Mouse (Mus musculus) forebrain, postnatal 0 days (tissue): ENCODE measurements at regions not wholly inside any gene's neighbourhood (a gene's known extent, or its start where the extent isn't known, plus 50 kb on each side); places are given as distances from the start of the nearest gene placed in this dataset.

Experiments used
- ATAC-seq: fragments of 200-750 bp; cut with Nextera tagmentation; 2 replicates; pipeline ENCODE4 v1.8.0; 2017; ENCODE audit warnings: mild to moderate bottlenecking, moderate library complexity
- DNase-seq: peaks from one replicate; pipeline ENCODE4 v3.0.0-alpha.2; 2015
- H3K27ac ChIP-seq: fragments of 300-500 bp; sonication (generic); 2 replicates; pipeline ENCODE4 v1.5.1; 2014; ENCODE audit warnings: low read depth, mild to moderate bottlenecking, antibody characterized with exemption, low read length, moderate library complexity, mixed read lengths
- H3K27me3 ChIP-seq: fragments of 300-500 bp; sonication (generic); 2 replicates; pipeline ENCODE4 v1.6.1; 2014; ENCODE audit warnings: mild to moderate bottlenecking, low read length, mixed read lengths; ENCODE audit not compliant: insufficient read depth
- H3K36me3 ChIP-seq: fragments of 300-500 bp; sonication (generic); 2 replicates; pipeline ENCODE4 v1.6.1; 2014; ENCODE audit warnings: mild to moderate bottlenecking, moderate library complexity; ENCODE audit not compliant: insufficient read depth
- H3K4me1 ChIP-seq: fragments of 300-500 bp; sonication (generic); 2 replicates; pipeline ENCODE4 v1.6.1; 2014; ENCODE audit warnings: antibody characterized with exemption; ENCODE audit not compliant: insufficient read depth
- H3K4me2 ChIP-seq: fragments of 300-500 bp; sonication (generic); 2 replicates; pipeline ENCODE4 v1.6.1; 2014; ENCODE audit warnings: low read depth, mild to moderate bottlenecking, moderate library complexity
- H3K4me3 ChIP-seq: fragments of 300-500 bp; sonication (generic); 2 replicates; pipeline ENCODE4 v1.5.1; 2014; ENCODE audit warnings: low read depth, low read length, mixed read lengths
- H3K9ac ChIP-seq: fragments of 300-500 bp; sonication (generic); 2 replicates; pipeline ENCODE4 v1.6.1; 2014; ENCODE audit warnings: mild to moderate bottlenecking
- H3K9me3 ChIP-seq: fragments of 300-500 bp; sonication (generic); 2 replicates; pipeline ENCODE4 v1.6.1; 2016; ENCODE audit warnings: low read length
- CTCF ChIP-seq: sonication (generic); IDR thresholded peaks from 2 replicates; pipeline ENCODE4 v1.5.1; 2016; ENCODE audit warnings: antibody characterized with exemption, control low read depth, low read depth
- WGBS: fragments of 180-500 bp; shearing (Covaris S2); extraction: QIAGEN DNeasy Blood & Tissue Kit; methylation state at CpG from one replicate; pipeline ENCODE4 v1.1.7; 2014; 5-methylcytosine and 5-hydroxymethylcytosine counted together

DNA sequence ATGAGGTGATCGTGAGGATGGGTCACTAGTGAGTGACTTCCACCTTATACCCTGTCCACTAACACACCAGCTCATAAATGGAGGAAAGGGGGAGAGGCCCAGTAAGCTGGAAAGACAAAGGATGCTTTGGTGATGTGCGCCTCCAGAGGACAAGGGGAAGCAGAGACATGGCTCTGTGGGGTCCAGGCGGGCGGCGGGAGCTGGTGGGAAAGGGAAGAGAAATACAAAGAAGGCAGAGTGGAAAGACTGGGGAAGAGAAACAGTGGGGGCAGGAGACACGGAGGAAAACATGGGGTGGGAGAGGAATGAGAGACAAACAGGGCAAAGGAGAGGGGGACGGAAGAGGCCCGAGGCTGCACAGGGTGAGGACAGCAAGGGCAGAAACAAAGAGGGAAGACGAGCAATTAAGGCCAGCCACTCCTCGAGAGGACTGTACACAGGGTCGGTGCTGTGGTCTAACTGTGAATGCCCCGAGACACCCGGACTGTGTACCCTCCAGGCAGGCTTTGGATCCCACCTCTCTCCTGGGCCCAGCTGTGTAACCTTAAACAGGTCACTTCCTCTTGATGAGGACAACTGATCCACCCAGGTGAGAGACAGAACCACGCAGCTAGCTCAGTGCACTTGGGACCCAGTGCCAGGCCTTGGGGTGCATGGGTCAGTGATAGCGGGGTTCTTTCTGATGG lies 87.1 kb upstream of the Mvb12b start:
- H3K27ac ChIP-seq = no peak overlapping the region
- ATAC-seq (no peak), DNase-seq (no peak)
- no peak overlapping the region for H3K4me3 ChIP-seq
- no peak for TF ChIP-seq CTCF
- no peak overlapping the region; the same call in 1 of the 2 replicates for H3K9ac ChIP-seq
- no peaks in the 10 kb centered on the region; the same call in 1 of the 2 replicates for H3K4me1 ChIP-seq
- H3K27me3 ChIP-seq = no peaks in the 10 kb centered on the region
- no peaks in the 10 kb centered on the region for H3K36me3 ChIP-seq
- H3K9me3 ChIP-seq = no peaks in the 10 kb centered on the region
- 58% methylated on average over 15 of the region's 15 CpGs for WGBS
- no peak overlapping the region for H3K4me2 ChIP-seq

DNA sequence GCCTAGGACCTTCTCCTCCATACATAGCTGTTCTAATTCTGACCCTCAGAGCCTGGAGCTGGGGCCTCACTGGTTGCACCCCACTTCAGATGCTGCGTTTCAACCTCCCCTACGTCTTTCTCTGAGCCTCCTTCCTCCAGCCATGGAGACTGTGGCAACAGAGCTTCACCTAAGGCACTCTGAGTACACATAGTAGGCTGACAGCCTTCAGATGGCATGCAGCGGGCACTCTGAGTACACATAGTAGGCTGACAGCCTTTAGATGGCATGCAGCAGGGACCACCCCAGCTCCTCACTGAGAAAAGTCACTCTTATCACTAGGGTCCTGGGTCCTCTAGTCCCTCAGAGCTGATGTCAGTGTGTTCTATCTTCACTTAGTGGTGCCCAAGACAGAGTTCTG lies 86.3 kb upstream of the Mvb12b start:
- no peak overlapping the region for H3K9ac ChIP-seq
- H3K27ac ChIP-seq = no peak overlapping the region
- no peaks in the 10 kb centered on the region for H3K36me3 ChIP-seq
- no peak overlapping the region for H3K4me3 ChIP-seq
- 90% methylated on average over 3 of the region's 3 CpGs for WGBS
- no peak overlapping the region for H3K4me2 ChIP-seq
- no peaks in the 10 kb centered on the region for H3K27me3 ChIP-seq
- H3K9me3 ChIP-seq = no peaks in the 10 kb centered on the region
- no peak for ATAC-seq
- no peaks in the 10 kb centered on the region; the same call in 1 of the 2 replicates for H3K4me1 ChIP-seq
- no peak for TF ChIP-seq CTCF
- no peak for DNase-seq

- 64% methylated on average over 4 of the region's 4 CpGs for WGBS
- no peaks in the 10 kb centered on the region; the same call in 1 of the 2 replicates for H3K4me1 ChIP-seq
Measured at GRCm38 (mm10) chr2:33973213-33973834, 85.6 kb upstream of the Mvb12b start.

DNA sequence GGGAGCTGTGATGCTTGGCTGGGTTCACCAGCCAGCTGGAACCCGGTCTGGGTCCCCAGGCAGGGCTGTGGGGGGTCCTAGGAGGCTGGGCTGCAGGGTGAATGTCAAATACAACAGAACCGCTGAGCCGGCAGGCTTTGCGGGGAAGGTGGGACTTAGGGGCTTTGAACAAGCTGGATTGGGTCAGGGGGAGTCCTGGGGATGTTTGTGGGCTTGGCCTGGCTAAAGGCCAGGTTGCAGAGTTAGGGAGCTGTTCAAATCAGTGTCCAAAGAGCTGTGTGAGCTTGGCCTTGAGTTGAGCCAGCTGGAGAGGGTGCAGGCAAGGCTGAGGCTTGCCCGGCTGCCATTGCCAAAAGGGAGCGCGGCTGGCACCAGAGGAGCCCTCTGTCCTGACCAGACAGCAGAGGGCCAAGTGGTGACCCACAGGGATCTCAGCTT lies 79.3 kb upstream of the Mvb12b start:
- Histone ChIP-seq H3K9ac (no peak overlapping the region), H3K36me3 (no peaks in the 10 kb centered on the region), H3K4me1 (peaks cover 10% of the 10 kb centered on the region), H3K27ac (peak overlapping the region; percentile 52), H3K4me2 (peak overlapping the region; percentile 37), H3K4me3 (no peak overlapping the region), H3K27me3 (no peaks in the 10 kb centered on the region), H3K9me3 (no peaks in the 10 kb centered on the region)
- 25% methylated on average over 7 of the region's 7 CpGs for WGBS
- DNase-seq (peak; percentile 75), ATAC-seq (peak; percentile 87)
- no peak for TF ChIP-seq CTCF

More at GRCm38 (mm10) chr2:33973213-33973834, 85.6 kb upstream of the Mvb12b start:
- Histone ChIP-seq H3K9ac (no peak overlapping the region), H3K4me2 (no peak overlapping the region), H3K27me3 (no peaks in the 10 kb centered on the region), H3K9me3 (no peaks in the 10 kb centered on the region), H3K36me3 (no peaks in the 10 kb centered on the region), H3K4me3 (no peak overlapping the region), H3K27ac (no peak overlapping the region)
- peak; percentile 100 for TF ChIP-seq CTCF
- ATAC-seq (peak; percentile 95), DNase-seq (peak; percentile 95)

DNA sequence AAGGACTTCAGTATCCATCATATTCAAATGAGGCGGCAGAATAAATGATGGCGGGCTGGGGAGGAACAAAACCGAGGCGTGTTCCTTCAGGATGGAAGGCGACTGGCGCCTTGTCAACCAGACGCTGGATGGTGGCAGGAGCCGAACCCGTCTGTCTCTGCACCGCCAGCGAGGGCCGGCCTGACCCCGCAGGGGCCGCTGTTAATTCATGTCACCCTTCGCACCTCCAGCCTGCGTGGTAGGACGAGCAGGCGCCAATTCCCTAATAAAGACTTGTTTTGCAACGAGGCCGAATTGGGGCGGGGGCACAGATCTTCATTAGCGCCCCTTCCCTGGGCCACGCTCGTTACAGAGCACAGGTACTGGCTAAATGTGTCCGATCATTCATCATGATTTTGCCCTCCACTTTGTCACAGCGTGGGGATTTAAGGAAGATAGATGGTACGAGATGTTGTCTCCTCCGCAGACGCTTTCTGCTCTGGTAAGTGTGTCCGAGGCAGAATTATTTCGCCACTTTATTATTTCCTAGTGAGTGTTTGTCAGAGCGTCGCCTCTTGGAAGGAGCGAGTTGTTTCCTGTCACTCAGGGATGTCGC lies 78.7 kb upstream of the Mvb12b start:
- DNase-seq (peak; percentile 50), ATAC-seq (peak; percentile 18; the same call in 1 of the 2 replicates)
- Histone ChIP-seq H3K9ac (peak overlapping the region; percentile 22; the same call in 1 of the 2 replicates), H3K36me3 (no peaks in the 10 kb centered on the region), H3K27me3 (no peaks in the 10 kb centered on the region), H3K4me1 (peaks cover 10% of the 10 kb centered on the region), H3K4me2 (peak overlapping the region; percentile 37), H3K9me3 (no peaks in the 10 kb centered on the region), H3K27ac (peak overlapping the region; percentile 52), H3K4me3 (no peak overlapping the region)
- no peak for TF ChIP-seq CTCF
- 15% methylated on average over 35 of the region's 35 CpGs for WGBS

- H3K27ac ChIP-seq = no peak overlapping the region
- H3K4me3 ChIP-seq = no peak overlapping the region
- no peaks in the 10 kb centered on the region for H3K27me3 ChIP-seq
- no peak for ATAC-seq
- no peaks in the 10 kb centered on the region for H3K36me3 ChIP-seq
- no peak for TF ChIP-seq CTCF
- 84% methylated on average over 5 of the region's 5 CpGs for WGBS
- no peak overlapping the region for H3K9ac ChIP-seq
- no peak overlapping the region for H3K4me2 ChIP-seq
- peaks cover 10% of the 10 kb centered on the region for H3K4me1 ChIP-seq
- DNase-seq = no peak
- H3K9me3 ChIP-seq = no peaks in the 10 kb centered on the region
Measured at GRCm38 (mm10) chr2:33964096-33964495, 76.3 kb upstream of the Mvb12b start.

- peak overlapping the region; percentile 50; the same call in 1 of the 2 replicates for H3K27ac ChIP-seq
- H3K9me3 ChIP-seq = no peaks in the 10 kb centered on the region
- H3K4me3 ChIP-seq = no peak overlapping the region
- DNase-seq (peak; percentile 41), ATAC-seq (no peak)
- H3K36me3 ChIP-seq = no peaks in the 10 kb centered on the region
- no peaks in the 10 kb centered on the region for H3K27me3 ChIP-seq
- TF ChIP-seq CTCF = no peak
- 32% methylated on average over 14 of the region's 14 CpGs for WGBS
- peaks cover 10% of the 10 kb centered on the region for H3K4me1 ChIP-seq
- no peak overlapping the region for H3K9ac ChIP-seq
- H3K4me2 ChIP-seq = peak overlapping the region; percentile 13
Measured at GRCm38 (mm10) chr2:33962355-33963037, 74.8 kb upstream of the Mvb12b start.
